Mouse (Mus musculus): ENCODE results near the gene Vps45.
"Not testable (repeated sequence)": the region's sequence is repeated elsewhere in the genome, so short reads cannot be mapped to it uniquely, and the experiment has no call there.

Gene Vps45

GRCm38 (mm10) chr3:95977587-95977986, 80.7 kb downstream of the Vps45 start:
- in situ Hi-C loops (cut with MboI; ENCODE audit: low sequenced_read_pairs), result not testable (repeated sequence)

- in situ Hi-C loops (cut with MboI; ENCODE audit: low sequenced_read_pairs), result no loop called here
Observed at GRCm38 (mm10) chr3:95977079-95977478, 81.2 kb downstream of the Vps45 start.

GRCm38 (mm10) chr3:95972873-95973634, 85.2 kb downstream of the Vps45 start:
- in situ Hi-C loops (cut with MboI; ENCODE audit: low sequenced_read_pairs), result no loop called here

DNA sequence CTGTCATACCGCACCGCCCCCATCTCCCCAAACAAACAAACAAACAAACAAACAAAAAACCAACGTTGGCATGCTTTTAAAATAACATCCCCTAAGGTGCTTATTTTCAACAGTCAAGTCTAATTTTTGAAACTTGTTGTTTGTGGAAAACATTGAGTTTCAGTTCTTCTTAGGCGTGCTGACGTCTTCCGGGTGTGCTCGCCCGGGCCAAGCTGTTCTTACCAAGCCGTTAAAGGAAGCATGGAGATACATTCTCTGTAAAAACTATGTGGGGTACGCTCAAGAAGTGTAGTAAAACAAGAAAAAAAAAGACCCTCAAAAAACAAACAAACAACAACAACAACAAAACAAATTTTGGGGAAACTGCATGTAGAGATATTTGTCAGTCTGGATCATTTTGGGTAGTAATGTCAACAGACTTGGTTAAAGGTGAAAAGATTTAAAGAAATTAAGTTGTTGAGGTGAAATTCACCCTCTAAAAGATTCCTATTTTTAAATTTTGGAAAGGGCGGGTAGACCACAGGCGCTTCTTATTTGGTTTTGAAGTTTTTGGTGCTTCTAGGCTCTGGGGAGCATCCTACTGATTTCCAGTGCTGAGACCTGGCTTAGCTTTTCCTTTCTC, 85.9 kb downstream of the Vps45 start:
- in situ Hi-C loops (cut with MboI; ENCODE audit: low sequenced_read_pairs), result no loop called here

GRCm38 (mm10) chr3:95970661-95971060, 87.6 kb downstream of the Vps45 start:
- in situ Hi-C loops (cut with MboI; ENCODE audit: low sequenced_read_pairs), result not testable (repeated sequence)

DNA sequence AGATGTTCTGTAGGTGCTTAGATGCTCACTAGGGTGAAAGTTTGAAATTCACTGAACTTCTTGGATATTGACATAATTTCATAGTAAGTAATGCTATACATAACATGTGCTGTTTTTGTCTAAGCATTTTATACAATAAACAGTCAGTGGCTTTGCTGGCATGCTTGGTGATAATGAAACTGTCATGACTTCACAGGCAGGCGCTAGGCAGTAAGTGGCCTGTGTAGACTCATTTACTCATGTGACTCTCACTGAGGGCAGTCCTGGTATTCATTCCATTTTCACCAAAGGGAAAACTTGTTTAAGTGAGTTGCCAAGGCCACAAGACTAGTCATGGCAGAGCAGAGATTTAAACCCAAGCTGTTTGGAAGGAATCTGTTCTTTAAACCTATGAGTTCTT, 89.0 kb downstream of the Vps45 start:
- in situ Hi-C loops (cut with MboI; ENCODE audit: low sequenced_read_pairs), result no loop called here

GRCm38 (mm10) chr3:95965518-95966451, 92.5 kb downstream of the Vps45 start:
- in situ Hi-C loops (cut with MboI; ENCODE audit: low sequenced_read_pairs), result no loop called here

- in situ Hi-C loops (cut with MboI; ENCODE audit: low sequenced_read_pairs), result loop anchor here (5.0 kb wide), 1 partner anchor 94 kb away; the partner anchor contains the start of gene Vps45
Observed at GRCm38 (mm10) chr3:95963681-95964080, 94.6 kb downstream of the Vps45 start.

DNA sequence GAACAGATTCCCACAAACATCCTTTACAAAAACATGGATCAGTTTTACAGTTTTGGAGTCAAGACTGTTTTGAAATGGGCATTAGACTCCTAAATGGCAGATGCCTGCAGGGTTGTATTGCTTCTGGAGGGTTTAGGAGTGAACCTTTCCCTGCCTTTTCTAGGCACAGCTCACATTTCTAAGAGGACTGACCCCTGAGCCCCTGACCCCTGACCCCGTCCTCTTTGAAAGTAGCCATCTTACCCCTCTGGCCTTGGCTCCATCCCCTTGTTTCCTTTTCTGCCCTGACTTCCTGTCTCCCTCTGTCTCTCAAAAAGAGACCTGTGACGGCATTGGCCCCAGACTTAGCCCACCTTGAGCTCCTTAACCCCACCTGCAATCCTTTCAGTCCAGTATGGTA, 95.0 kb downstream of the Vps45 start:
- in situ Hi-C loops (cut with MboI; ENCODE audit: low sequenced_read_pairs), result loop anchor here (5.0 kb wide), 1 partner anchor 94 kb away; the partner anchor contains the start of gene Vps45

GRCm38 (mm10) chr3:95962182-95962581, 96.1 kb downstream of the Vps45 start:
- in situ Hi-C loops (cut with MboI; ENCODE audit: low sequenced_read_pairs), result loop anchor here (5.0 kb wide), 1 partner anchor 95 kb away; the partner anchor contains the start of gene Vps45

DNA sequence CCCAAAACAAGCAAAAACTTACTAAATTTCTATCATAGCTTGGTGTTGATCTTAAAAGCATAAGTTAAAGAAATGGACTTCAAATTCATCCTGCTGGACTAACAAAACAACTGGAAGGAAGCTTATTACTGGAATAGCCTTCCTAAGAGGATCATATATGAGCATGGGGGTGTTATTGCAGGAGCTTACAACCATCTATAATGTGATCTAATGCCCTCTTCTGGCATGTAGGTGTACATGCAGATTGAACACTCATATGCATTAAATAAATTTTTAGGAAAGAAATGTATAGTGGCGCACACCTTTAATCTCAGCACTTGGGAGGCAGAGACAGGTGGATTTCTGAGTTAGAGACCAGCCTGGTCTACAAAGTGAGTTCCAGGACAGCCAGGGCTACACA, 98.5 kb downstream of the Vps45 start:
- in situ Hi-C loops (cut with MboI; ENCODE audit: low sequenced_read_pairs), result loop anchor here (5.0 kb wide), 1 partner anchor 97 kb away; the partner anchor contains the start of gene Vps45

- in situ Hi-C loops (cut with MboI; ENCODE audit: low sequenced_read_pairs), result no loop called here
Observed at GRCm38 (mm10) chr3:95959082-95959481, 99.2 kb downstream of the Vps45 start.

- in situ Hi-C loops (cut with MboI; ENCODE audit: low sequenced_read_pairs), result no loop called here
Observed at GRCm38 (mm10) chr3:95957359-95958148, 100.7 kb downstream of the Vps45 start.

- in situ Hi-C loops (cut with MboI; ENCODE audit: low sequenced_read_pairs), result no loop called here
Observed at GRCm38 (mm10) chr3:95955318-95955717, 102.9 kb downstream of the Vps45 start.

DNA sequence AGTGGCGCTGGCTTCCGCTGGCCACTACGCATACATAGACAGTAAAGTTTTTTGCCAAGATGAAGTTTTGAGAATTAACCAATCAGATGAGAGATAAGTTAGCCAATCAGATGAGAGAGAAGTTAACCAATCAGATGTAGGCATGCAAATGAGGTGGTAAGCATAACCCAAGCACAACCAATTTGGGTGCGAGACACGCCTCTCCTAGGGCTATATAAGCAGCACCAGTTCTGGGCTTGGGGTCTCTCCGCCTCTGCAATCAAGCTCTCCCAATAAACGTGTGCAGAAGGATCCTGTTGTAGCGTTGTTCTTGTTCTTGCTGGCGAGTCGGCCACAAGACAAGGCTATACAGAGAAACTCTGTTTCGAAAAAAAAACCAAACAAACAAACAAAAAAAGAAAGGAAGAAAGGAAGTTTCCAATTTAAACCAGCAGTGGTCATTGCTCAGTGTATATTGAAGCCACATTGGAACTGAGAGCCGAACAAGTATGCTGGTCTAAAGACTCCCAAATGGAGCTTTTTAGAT, 103.6 kb downstream of the Vps45 start:
- in situ Hi-C loops (cut with MboI; ENCODE audit: low sequenced_read_pairs), result not testable (repeated sequence)

DNA sequence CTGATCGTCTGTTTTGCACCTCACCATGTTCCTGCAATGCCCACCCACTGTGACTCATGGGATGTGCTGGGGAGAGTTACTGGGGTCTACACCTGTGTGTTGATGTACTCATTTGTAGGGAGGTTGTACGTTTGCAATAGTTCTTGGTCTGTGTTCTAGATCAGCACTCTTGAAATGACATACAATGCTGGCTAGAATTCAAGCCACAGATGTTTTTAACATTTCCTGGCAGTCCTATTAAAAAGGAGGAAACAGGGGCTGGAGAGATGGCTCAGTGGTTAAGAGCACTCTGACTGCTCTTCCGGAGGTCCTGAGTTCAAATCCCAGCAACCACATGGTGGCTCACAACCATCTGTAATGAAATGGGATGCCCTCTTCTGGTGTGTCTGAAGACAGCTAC, 104.7 kb downstream of the Vps45 start:
- in situ Hi-C loops (cut with MboI; ENCODE audit: low sequenced_read_pairs), result no loop called here

- in situ Hi-C loops (cut with MboI; ENCODE audit: low sequenced_read_pairs), result no loop called here
Observed at GRCm38 (mm10) chr3:95953023-95953422, 105.2 kb downstream of the Vps45 start.

DNA sequence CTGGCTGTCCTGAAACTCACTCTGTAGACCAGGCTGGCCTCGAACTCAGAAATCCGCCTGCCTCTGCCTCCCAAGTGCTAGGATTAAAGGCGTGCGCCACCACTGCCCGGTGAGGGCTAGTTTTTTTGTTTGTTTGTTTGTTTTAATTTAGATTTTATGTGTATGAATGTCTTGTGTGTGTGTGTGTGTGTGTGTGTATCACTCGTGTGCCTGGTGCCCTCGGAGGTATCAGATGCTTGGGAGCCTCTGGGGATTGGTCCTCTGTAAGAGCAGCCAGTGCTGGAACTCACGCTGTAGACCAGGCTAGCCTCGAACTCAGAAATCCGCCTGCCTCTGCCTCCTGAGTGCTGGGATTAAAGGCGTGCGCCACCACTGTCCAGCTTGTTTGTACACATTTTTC, 106.7 kb downstream of the Vps45 start:
- in situ Hi-C loops (cut with MboI; ENCODE audit: low sequenced_read_pairs), result not testable (repeated sequence)

DNA sequence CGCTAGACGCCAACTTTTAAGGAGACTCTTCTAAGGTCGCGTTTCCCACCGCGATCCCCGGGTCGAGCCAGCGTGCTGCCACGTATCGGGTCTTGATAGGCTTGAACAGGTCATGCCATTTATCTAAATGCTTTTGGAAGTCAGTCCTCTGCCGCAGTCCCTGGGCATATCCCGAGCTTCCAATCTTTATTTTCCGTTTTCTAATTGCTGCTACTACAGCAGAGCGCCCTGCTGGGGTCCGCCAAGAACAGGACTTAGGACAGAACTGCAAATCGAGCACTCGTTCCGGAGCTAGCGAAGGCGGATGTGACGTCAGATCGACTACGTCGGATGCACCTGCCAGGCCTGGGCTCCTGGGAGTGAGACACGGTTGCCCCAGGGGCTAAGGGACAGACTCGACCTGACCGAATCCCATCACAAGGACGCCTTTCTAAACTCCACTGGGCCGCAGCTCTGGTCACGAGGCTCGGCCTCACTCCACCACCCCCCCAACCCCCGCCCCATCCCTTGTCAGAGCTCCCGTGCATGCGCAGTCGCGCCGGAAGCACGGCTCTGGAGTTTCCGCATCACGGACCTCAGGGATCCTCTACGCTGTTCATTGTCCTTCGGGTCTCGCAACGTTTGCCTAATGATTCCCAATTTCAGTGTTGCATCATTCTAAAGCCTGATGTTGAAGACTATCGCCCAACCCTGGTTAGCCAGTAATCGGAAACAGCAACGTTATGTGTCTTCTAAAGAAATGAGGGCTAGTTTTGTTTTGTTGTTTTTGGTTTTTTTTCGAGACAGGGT, 107.3 kb downstream of the Vps45 start:
- in situ Hi-C loops (cut with MboI; ENCODE audit: low sequenced_read_pairs), result no loop called here

All from CH12F3 (cell line).